Mouse (Mus musculus) frontal cortex, postnatal 10 days (tissue): ENCODE data around the gene Sept11.

ENCODE experiments used
- DNase-seq, 2 experiments: peaks; one replicate each; pipeline ENCODE4 v3.0.0; 2022; ENCODE audit warnings: low spot score in 2 of 2, mixed read lengths in 1 of 2

Sept11 gene

DNA sequence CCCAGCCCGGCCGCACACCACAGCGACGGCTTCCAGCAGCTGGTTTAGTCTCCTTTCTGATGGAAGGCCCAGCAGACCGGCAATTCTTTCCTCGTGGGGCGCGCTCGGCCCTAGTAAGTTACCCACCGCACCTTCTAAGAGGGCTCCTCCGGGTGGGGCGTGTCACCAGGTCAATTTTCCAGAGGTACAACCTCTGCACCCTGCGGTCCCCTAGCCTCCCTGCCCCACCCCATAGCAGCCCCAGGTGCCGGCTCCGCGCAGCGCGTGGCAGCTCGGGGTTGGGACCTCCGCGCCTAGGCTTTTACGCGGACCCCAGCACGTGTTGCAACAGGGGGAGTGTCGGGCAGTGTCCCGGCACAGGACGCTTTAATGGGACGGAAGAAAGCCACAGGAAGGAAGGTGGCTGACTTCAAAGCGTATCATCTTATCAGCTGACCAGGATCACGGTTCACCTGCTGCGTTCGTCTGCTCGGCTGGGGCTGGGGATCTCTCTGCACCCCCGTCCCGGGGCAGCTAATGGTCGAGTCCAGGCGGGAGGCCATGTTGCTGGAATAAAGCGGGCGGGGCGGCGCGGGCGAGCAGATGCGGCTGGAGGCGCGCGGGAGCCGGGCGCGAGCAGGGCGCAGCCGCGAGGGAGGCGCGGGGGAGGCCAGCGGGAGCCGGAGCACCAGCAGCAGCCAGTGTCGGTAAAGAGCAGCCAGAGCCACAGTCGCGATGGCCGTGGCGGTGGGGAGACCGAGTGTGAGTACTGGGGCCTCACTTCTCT, at the start of gene Sept11:
Gene Sept11, plus strand, starts transcription at position 581 of the 766 bp plus-strand sequence.
- peak; percentile 88 to 94 for DNase-seq

GRCm38 (mm10) chr5:93043688-93044583, 49.3 kb upstream of the Sept11 start:
- no peak for DNase-seq

DNA sequence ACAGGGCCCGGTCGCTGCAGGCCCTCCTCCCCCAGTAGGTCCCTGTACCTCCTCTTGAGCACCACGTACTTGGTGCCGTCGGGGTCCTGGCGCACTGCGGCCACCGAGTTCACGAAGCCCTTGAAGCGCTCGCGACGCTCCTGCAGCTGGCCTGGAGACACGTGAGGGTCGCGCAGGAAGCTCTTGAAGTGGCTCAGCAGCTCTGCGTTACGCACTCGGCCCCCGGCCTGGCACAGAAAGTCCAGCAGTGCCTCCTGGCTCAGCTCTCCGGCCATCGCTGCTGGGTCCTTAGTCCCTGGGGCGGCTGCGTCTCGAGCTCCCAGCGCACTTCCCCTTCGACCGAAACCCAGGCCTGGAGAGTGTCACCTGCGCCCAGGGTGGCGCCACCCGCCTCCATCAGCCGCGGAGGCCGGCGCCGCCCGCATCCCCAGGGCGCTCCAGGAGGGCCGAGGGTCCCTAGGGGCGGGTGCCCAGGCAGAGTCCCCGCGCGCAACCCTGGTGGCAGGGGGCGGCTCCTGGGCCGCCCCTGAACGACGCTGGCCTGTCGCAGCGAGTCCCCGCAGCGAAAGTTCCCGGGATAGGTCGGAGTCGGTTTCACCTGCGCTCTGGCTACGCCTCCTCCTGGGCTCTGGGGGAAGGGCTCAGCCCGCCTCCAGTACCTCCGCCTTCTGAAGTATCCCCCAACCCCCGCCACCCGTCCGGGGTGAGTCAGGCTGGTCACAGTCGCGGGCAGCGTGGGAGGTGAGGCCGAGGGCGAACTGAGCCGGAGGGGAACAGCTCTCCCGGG, 48.5 kb upstream of the Sept11 start, which contains the start of gene Sowahb:
Gene Sowahb, minus strand, starts transcription at position 439 of the 787 bp plus-strand sequence.
- DNase-seq = no peak

GRCm38 (mm10) chr5:93045371-93045714, 47.9 kb upstream of the Sept11 start:
- no peak for DNase-seq

DNA sequence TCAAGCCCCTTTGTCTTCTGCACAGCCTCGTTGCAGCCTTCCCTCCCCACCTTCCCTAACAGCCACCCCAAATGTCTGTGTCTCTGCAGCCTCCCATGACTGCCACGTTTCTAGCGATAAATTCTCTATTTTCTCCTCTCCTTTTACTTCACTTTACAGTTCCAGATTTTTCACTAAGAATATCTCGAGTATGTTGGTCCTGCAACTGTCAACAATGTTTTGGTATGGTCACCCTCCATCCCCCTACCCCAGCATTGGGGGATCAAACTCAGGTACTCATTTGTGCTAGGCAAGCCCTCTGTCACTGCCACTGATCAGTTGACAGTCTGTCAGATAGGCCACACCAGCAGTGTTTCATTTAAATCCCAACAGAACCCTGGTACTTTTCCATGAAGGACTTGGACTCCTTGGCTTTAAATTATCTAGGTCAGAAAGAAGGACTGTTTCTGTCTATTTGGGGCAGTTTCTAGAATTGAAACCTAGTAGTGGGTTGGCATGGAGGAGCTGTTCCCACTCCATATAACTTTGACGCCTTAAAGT, 46.9 kb upstream of the Sept11 start:
- DNase-seq = no peak

GRCm38 (mm10) chr5:93048481-93049240, 44.6 kb upstream of the Sept11 start:
- DNase-seq = no peak

DNA sequence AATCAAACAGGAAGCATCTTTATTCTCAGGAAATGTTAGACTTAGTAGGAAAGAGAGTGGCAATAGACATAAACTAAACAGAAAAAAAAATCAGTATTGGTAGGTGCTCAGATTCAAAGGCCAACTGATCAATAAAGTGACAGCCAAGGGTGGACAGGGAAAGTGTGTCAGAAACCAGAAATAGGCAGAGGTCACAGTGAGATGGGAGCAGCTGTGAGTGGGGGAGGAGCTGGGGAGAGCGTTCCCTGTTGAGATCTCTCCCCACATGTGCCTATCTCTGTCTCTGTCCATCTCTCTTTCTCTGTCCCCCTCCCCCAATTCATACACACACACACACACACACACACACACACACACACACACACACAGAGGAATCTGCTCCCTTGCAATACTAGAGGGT, 43.3 kb upstream of the Sept11 start:
- DNase-seq = no peak

GRCm38 (mm10) chr5:93051041-93051440, 42.2 kb upstream of the Sept11 start:
- no peak for DNase-seq

GRCm38 (mm10) chr5:93051951-93052350, 41.3 kb upstream of the Sept11 start:
- no peak for DNase-seq

DNA sequence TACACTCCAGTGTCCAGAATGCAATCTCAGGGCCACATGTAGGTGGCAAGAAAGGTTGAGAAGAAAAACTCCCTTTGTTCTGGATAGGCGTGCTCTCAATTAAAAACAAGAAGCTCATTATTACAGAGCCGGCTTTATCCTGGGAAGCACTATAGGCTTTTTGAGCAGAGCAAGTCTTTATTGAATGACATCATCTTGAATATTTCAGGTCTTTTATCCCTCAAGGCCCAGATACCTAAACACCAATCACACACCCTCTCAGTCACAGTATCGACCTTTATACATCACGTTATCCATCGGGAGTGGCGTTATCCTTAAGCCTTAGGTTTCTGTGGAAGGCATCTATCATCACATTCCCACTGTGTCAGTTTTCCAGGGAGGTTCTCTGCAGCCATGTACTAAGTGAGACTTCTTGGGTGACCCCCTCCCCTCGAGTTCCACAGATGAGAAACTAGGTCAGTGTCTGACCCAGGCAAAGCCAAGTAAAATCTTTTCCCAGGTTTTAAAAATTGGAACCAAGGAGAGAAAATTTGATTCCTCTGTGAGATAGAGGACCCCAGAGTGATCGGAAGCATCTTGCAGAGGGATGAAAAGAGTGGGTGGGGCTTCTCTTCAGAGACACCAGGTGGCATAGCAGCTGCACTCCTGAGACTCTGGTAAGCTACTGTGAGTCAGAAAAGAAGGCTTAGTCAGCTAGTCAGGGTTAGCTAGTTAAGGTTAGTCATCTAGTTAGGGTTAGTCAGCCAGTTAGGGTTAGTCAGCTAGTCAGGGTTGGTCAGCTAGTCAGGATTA, 39.4 kb upstream of the Sept11 start:
- DNase-seq = no peak

DNA sequence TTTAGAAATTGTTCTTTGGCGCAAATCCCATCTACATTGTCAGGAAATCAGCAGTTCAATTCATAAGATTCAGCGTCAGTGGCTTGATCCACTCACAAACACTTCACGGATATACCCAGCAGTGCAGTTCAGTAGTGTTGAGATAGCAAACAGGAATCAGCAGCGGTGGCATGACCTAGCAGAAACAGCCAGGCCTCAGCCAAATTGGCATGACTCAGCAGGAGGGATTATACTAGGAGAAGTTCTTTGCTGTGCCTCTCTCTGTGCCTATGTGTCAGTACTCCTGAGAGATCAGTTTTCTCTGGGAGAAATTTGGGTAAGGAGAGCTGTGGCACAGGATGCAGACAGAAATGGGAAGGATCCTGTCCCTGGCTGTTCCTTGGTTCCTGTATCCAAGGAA, 32.4 kb upstream of the Sept11 start:
- DNase-seq = no peak

- no peak for DNase-seq
These were observed 15.4 kb upstream of the Sept11 start for GRCm38 (mm10) chr5:93077661-93078323.

- no peak for DNase-seq
These were observed 13.6 kb upstream of the Sept11 start for GRCm38 (mm10) chr5:93079596-93079995.

DNA sequence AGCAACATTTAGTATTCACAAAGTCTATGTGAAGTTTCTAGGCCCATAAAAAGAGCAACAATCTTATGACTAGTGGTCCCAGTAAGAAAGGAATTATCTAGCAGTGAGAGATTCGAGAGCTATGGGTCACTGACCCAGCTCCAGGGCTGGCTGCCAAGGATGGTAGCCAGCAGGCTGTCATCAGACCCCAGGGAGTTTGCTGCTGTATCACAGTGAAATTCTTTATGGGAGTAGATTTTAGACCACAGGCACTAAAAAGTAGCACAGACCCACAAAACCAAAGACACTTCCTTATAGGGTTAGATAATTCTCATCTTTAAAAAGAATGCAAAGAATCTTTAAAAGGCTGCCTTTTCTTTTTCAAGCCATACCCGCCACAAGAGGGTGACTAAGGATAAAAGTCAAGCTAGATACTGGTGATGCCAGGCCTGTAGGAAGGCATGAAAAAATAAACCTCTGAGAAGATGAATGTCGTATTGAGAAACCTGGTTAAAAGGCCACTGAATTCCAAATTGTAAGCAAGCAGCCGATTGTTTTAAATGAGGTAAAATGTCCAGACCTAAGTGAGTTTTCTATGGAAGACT, 8.1 kb upstream of the Sept11 start:
- no peak for DNase-seq

DNA sequence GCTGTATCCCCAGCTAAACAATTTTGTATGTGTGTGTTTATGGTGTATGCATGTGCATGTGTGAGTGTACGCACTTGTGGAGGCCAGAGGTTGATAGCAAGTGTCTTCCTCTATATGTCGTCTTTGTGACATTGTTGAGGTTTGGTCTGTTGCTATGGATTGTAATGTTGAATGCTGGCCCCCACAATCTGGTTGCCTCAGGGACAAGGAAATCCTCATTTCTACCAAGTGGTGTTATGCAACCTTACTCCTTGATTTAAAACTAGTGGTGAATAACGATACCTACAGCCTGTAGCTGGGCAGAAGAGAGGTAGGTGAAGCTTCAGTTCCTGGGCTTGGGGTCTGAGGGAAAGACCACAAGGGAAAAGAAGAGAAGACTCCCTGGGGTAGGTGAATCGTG, 7.3 kb upstream of the Sept11 start:
- DNase-seq = no peak

- no peak for DNase-seq
These were observed 2.0 kb upstream of the Sept11 start for GRCm38 (mm10) chr5:93091266-93091665.

DNA sequence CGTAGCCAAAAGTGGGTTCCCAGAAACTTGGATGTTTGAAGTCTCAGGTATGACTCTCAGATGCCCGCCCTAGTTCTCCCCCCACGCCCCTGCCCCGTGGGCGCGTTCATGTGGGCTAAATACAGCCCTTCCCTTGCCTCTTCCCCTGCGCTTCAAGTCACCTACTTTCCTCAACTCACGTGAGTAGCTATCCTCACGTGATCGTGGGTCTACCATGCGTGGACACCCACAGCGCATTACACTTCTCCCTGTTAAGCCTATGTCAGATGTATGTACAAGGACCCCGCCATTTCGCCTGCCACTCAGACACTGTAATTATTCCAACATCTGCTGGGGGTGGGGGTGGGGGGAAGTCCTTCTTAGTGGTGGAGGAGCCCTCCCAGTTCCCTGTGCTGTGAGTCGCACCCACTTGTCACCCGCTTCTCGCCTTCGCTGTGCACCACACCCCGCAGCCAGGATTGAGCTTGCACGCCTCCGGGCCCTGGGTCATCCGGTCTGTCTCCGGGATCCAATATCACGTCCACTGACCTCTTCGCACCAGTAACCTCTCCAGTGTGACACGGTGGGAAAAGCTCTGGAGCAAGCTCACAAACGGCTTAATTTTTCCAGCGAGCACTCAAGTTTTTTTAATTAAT, 973 bp upstream of the Sept11 start:
- DNase-seq = peak; percentile 50 to 54

GRCm38 (mm10) chr5:93093638-93094527, 646 bp downstream of the Sept11 start:
- peak; percentile 32 to 50 for DNase-seq
